Mouse (Mus musculus) left cerebral cortex, adult 18-20 months (tissue): Measurements from ENCODE around the gene Lnpep. TPM values are rescaled to one million over a fixed set of nuclear protein-coding genes. Genes with fewer than 3 reads are reported as not detected.

Source experiments
- DNase-seq, 2 experiments: peaks; one replicate each; pipeline ENCODE4 v3.0.0; 2021 to 2022; ENCODE audit warnings: low spot score in 2 of 2, mixed read lengths in 1 of 2
- total RNA-seq, 2 experiments: library from RNA; stranded (reverse); gene quantifications; 2 replicates each; pipeline ENCODE4 v1.2.3; 2021

Lnpep gene
- total RNA-seq, 2 experiments from 2014 or later = 99.9 to 105 TPM

GRCm38 (mm10) chr17:17612336-17612735, 12.5 kb downstream of the Lnpep start:
- DNase-seq = no peak

- DNase-seq = no peak
Observed at GRCm38 (mm10) chr17:17609523-17609922, 15.3 kb downstream of the Lnpep start.

- no peak for DNase-seq
Observed at GRCm38 (mm10) chr17:17608416-17608988, 16.3 kb downstream of the Lnpep start.

GRCm38 (mm10) chr17:17604554-17604953, 20.3 kb downstream of the Lnpep start:
- no peak for DNase-seq

GRCm38 (mm10) chr17:17603609-17604008, 21.2 kb downstream of the Lnpep start:
- no peak for DNase-seq

- DNase-seq = no peak
Observed at GRCm38 (mm10) chr17:17602786-17603185, 22.1 kb downstream of the Lnpep start.

GRCm38 (mm10) chr17:17602330-17602729, 22.5 kb downstream of the Lnpep start:
- DNase-seq = no peak

- DNase-seq = peak; percentile 64 to 67
Observed at GRCm38 (mm10) chr17:17600804-17601252, 24.0 kb downstream of the Lnpep start.

GRCm38 (mm10) chr17:17600001-17600400, 24.8 kb downstream of the Lnpep start:
- DNase-seq = no peak

- DNase-seq = no peak
Observed at GRCm38 (mm10) chr17:17598355-17598754, 26.5 kb downstream of the Lnpep start.

- DNase-seq = peak; percentile 34 to 48
Observed at GRCm38 (mm10) chr17:17592926-17593325, 31.9 kb downstream of the Lnpep start.

- no peak for DNase-seq
Observed at GRCm38 (mm10) chr17:17587333-17588047, 37.4 kb downstream of the Lnpep start.

- no peak for DNase-seq
Observed at GRCm38 (mm10) chr17:17585115-17585514, 39.7 kb downstream of the Lnpep start.

- no peak for DNase-seq
Observed at GRCm38 (mm10) chr17:17583896-17584295, 41.0 kb downstream of the Lnpep start.

- DNase-seq = no peak
Observed at GRCm38 (mm10) chr17:17581234-17581633, 43.6 kb downstream of the Lnpep start.

- no peak for DNase-seq
Observed at GRCm38 (mm10) chr17:17576399-17576798, 48.5 kb downstream of the Lnpep start.

GRCm38 (mm10) chr17:17567071-17567470, 57.8 kb downstream of the Lnpep start:
- DNase-seq = peak in 1 of 2 experiments; percentile 7

- no peak for DNase-seq
Observed at GRCm38 (mm10) chr17:17548958-17549357, 75.9 kb downstream of the Lnpep start.

- DNase-seq = no peak
Observed at GRCm38 (mm10) chr17:17531338-17531737, 93.5 kb downstream of the Lnpep start.

GRCm38 (mm10) chr17:17516384-17517016, 108.3 kb downstream of the Lnpep start:
- DNase-seq = no peak

- DNase-seq = no peak
Observed at GRCm38 (mm10) chr17:17506677-17507076, 118.2 kb downstream of the Lnpep start.

GRCm38 (mm10) chr17:17499278-17499677, 125.6 kb downstream of the Lnpep start:
- DNase-seq = no peak
